ENCODE assay signal across 16 mouse cellular contexts in the genomic region with DNA sequence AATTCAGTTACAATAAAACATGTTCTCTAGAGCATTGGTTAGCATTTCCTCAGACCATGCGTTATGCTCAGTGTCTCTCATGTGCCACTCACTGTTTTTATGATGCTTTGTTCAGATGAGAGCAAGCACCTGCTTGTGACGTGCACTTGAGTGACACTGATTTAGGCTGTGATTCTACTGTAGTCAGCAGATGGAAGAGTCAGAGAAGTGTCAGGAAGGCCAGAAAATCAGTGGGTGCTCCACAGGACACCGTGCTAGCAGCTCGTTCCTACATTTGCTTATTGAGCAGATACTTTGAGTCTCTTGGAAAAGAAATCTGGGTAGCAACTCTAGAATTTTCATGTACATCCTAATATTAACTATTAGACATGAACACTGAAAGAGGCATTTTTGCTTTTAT.
DNase-seq lines count a peak whose midpoint lies in the region; ATAC-seq lines count a peak whose summit lies in the region.
"Had no signal": no experiment of that assay in that cellular context is flagged by ENCODE, and none has a peak within 500 bp of the region (broad histone marks: within the 10 kb centered on the region; RNA-seq: fewer than 3 reads in every experiment).

No protein-coding gene starts in this region.

- peak; percentile 97 for ATAC-seq in cerebellum, adult (ENCODE audit: insufficient number of reproducible peaks, low FRiP score, low TSS enrichment)
- ATAC-seq: forebrain, embryonic 15.5 days; intestine, embryonic 15.5 days had no signal

- no peak for DNase-seq in cerebellum, postnatal 4 days (ENCODE audit: low spot score in 2 of 2)
- peak; percentile 33 for DNase-seq in cerebellum, adult 11 months
- DNase-seq in cerebellum, adult 8-10 months, result peak; percentile 34
- DNase-seq in cerebellum, postnatal 14 days, result peak; percentile 71 to 81
- no peak for DNase-seq in spleen, postnatal 14 days (ENCODE audit: low spot score in 2 of 2)
- no peak for DNase-seq in right cerebral cortex, postnatal 25 days
- DNase-seq in B cell, adult 2 months, result no peak
- DNase-seq: adrenal gland, postnatal 14 days; embryo, embryonic 11 days; gastrocnemius, postnatal 36 days; heart, adult 18-20 months; heart, postnatal 10 days; kidney, adult 18-20 months had no signal

Comparison
In these comparisons a context has a peak if more than half of its experiments do, and no peak if none do; other contexts are left out.
1. DNase-seq: peak in cerebellum, adult 11 months (single experiment), cerebellum, adult 8-10 months (single experiment) and cerebellum, postnatal 14 days (2 of 2); none in cerebellum, postnatal 4 days (0 of 2), spleen, postnatal 14 days (0 of 2), right cerebral cortex, postnatal 25 days (single experiment) and B cell, adult 2 months (0 of 2).